Mouse (Mus musculus) heart, embryonic 11.5 days (tissue): ENCODE results near the gene Tinagl1. TPM values are rescaled to one million over a fixed set of nuclear protein-coding genes. Genes with fewer than 3 reads are reported as not detected.

Experiments used
- ATAC-seq: fragments of 200-750 bp; cut with Nextera tagmentation; replicated peaks from 2 replicates; pipeline ENCODE4 v1.8.0; 2017; ENCODE audit warnings: moderate library complexity; ENCODE audit not compliant: insufficient number of reproducible peaks, low FRiP score, low TSS enrichment
- H3K27ac ChIP-seq: fragments of 300-500 bp; sonication (generic); 2 replicates; pipeline ENCODE4 v1.5.1; 2014; ENCODE audit warnings: mild to moderate bottlenecking, low read depth, low read length
- H3K27me3 ChIP-seq: fragments of 300-500 bp; sonication (generic); 2 replicates; pipeline ENCODE4 v1.6.1; 2014; ENCODE audit warnings: mild to moderate bottlenecking, low read length, mixed read lengths; ENCODE audit not compliant: control insufficient read depth, insufficient read depth
- H3K36me3 ChIP-seq: fragments of 300-500 bp; sonication (generic); 2 replicates; pipeline ENCODE4 v1.6.1; 2014; ENCODE audit warnings: mild to moderate bottlenecking, low read length, moderate library complexity, mixed read lengths; ENCODE audit not compliant: control insufficient read depth, insufficient read depth
- H3K4me1 ChIP-seq: fragments of 300-500 bp; sonication (generic); 2 replicates; pipeline ENCODE4 v1.6.1; 2014; ENCODE audit warnings: low read length; ENCODE audit not compliant: control insufficient read depth, insufficient read depth
- H3K4me2 ChIP-seq: fragments of 300-500 bp; sonication (generic); 2 replicates; pipeline ENCODE4 v1.6.1; 2014; ENCODE audit warnings: mild to moderate bottlenecking, moderate library complexity
- H3K4me3 ChIP-seq: fragments of 300-500 bp; sonication (generic); 2 replicates; pipeline ENCODE4 v1.5.1; 2014; ENCODE audit warnings: low read depth, low read length
- H3K9ac ChIP-seq: fragments of 300-500 bp; sonication (generic); 2 replicates; pipeline ENCODE4 v1.6.1; 2014; ENCODE audit warnings: mild to moderate bottlenecking, low read depth, low read length, moderate library complexity
- H3K9me3 ChIP-seq: fragments of 300-500 bp; sonication (generic); replicated peaks from 2 replicates; pipeline ENCODE4 v1.6.1; 2016; ENCODE audit warnings: low read length; ENCODE audit not compliant: control insufficient read depth
- WGBS: fragments of 180-500 bp; shearing (Covaris S2); extraction: QIAGEN DNeasy Blood & Tissue Kit; methylation state at CpG from one replicate; pipeline ENCODE4 v1.1.7; 2014; ENCODE audit not compliant: insufficient replicate concordance; 5-methylcytosine and 5-hydroxymethylcytosine counted together
- polyA plus RNA-seq: library from polyadenylated mRNA; unstranded; fragments of >200 nt; fragmentation: Nextera tagmentation; extraction: Ambion mirVana; gene quantifications from 2 replicates; pipeline ENCODE4 v1.2.1, GENCODE M21; 2014

The Tinagl1 gene
- polyA plus RNA-seq = 31.0 and 33.9 TPM in 2 replicates

DNA sequence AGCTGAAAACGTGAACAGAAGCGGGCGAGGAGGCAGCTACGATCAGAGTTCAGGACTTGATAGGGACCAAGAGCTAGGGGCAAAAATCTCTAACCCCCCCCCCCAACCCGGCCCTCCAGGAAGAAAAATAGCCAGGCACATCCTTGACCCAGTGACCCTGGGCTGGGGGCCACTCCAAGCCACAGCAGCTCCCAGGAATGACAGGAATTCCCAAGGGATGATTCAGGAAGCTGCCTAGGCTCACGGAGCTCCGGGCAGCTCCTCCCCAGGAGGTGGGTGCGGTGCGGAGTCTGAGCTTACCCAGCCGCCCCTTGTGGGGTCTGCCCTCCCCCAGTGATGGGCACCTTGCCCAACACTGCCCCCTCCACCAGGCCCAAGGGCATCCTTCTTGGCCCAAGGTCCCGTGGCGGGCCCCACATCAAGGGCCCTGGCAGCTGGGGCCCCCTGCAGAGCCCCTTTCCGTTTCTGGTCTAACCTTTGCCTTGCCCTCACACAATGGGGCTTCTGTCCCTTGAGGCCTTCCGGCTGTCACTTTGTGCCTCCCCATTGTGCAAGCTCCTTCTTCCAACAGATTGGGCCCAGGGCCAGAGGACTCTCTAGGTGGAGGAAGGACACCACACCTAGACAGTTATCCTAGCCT lies at the start of gene Tinagl1:
Tinagl1 (minus strand) TSS at position 51 of the 640 bp plus-strand sequence.
- Histone ChIP-seq H3K9me3 (no peaks in the 10 kb centered on the region), H3K36me3 (no peaks in the 10 kb centered on the region), H3K9ac (peak within 1 kb of the TSS; percentile 68), H3K27ac (peak within 1 kb of the TSS; percentile 64), H3K27me3 (peaks cover 3% of the 10 kb centered on the region; the same call in 1 of the 2 replicates), H3K4me1 (peaks cover 63% of the 10 kb centered on the region), H3K4me3 (peak within 1 kb of the TSS; percentile 46), H3K4me2 (peak within 1 kb of the TSS; percentile 82)
- ATAC-seq = 0 out of 2 replicates have a peak, but pooled peaks have one; percentile 19
- WGBS = 1% methylated on average over 14 of the region's 14 CpGs

GRCm38 (mm10) chr4:130224071-130224470 lies 49.1 kb upstream of the Tinagl1 start:
- Histone ChIP-seq H3K27ac (no peak overlapping the region), H3K9me3 (no peaks in the 10 kb centered on the region), H3K36me3 (no peaks in the 10 kb centered on the region), H3K4me1 (no peaks in the 10 kb centered on the region), H3K4me3 (no peak overlapping the region), H3K27me3 (no peaks in the 10 kb centered on the region), H3K4me2 (no peak overlapping the region), H3K9ac (no peak overlapping the region)
- no peak for ATAC-seq

- Histone ChIP-seq H3K27me3 (no peaks in the 10 kb centered on the region), H3K4me2 (no peak within 1 kb of the TSS), H3K27ac (no peak within 1 kb of the TSS), H3K4me1 (no peaks in the 10 kb centered on the region), H3K9me3 (no peaks in the 10 kb centered on the region), H3K9ac (no peak within 1 kb of the TSS), H3K4me3 (no peak within 1 kb of the TSS), H3K36me3 (no peaks in the 10 kb centered on the region)
- no peak for ATAC-seq
- 68% methylated on average over 4 of the region's 4 CpGs for WGBS
These were observed 47.3 kb upstream of the Tinagl1 start, which contains the start of gene Gm853 for GRCm38 (mm10) chr4:130222179-130222578. Gm853 (minus strand) TSS chr4:130222401.

DNA sequence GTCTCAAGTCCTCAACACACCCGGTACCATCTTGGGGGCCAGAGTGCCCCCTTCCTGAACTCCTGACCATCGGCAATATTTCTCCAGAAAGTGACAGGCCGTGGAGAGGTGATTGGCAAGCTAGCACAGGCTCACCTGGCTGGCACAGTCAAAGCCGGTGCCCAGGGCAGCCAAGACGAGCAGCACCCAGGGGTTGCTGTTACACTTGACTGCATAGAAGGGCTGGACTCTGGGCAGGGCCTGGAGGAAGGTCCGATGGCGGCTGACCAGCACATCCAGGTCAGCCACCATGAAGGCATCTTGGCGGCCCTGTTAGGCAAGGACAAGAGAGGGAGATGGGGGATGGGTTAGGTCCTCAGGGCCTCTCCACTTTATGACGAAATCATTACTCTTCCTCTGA lies 45.3 kb upstream of the Tinagl1 start:
- no peak overlapping the region for H3K27ac ChIP-seq
- ATAC-seq = no peak
- WGBS = 74% methylated on average over 9 of the region's 9 CpGs

GRCm38 (mm10) chr4:130215392-130215791 lies 40.5 kb upstream of the Tinagl1 start:
- H3K9ac ChIP-seq = no peak overlapping the region
- no peaks in the 10 kb centered on the region for H3K27me3 ChIP-seq
- H3K27ac ChIP-seq = no peak overlapping the region
- H3K36me3 ChIP-seq = no peaks in the 10 kb centered on the region
- no peak overlapping the region for H3K4me3 ChIP-seq
- no peak for ATAC-seq
- no peak overlapping the region for H3K4me2 ChIP-seq
- no peaks in the 10 kb centered on the region for H3K9me3 ChIP-seq
- WGBS = 88% methylated on average over 8 of the region's 8 CpGs
- no peaks in the 10 kb centered on the region for H3K4me1 ChIP-seq

More for the DNA sequence above, 45.3 kb upstream of the Tinagl1 start:
- H3K4me3 ChIP-seq = no peak overlapping the region
- H3K36me3 ChIP-seq = no peaks in the 10 kb centered on the region
- no peak overlapping the region for H3K9ac ChIP-seq
- H3K4me1 ChIP-seq = no peaks in the 10 kb centered on the region
- H3K4me2 ChIP-seq = no peak overlapping the region
- H3K27me3 ChIP-seq = no peaks in the 10 kb centered on the region
- H3K9me3 ChIP-seq = no peaks in the 10 kb centered on the region

DNA sequence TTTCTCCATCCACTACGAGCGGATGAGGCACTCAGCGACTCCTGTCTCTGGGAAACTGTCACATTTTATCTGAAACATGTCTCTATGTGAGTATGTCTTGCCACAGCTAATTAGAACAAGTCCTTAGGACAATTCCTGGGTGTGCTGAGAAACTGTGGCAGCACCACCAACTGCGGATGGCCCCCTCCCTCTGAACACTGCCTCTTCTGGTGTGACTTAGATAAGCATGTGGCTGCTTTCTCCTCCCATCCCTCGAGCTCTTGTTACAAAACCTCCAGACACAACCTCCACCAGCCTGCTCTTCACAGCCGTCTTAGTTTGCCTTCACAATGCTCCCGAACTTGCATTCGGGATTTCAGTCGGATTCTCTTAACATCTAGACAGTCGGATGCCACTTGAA lies 38.9 kb upstream of the Tinagl1 start:
- Histone ChIP-seq H3K4me3 (no peak overlapping the region), H3K9me3 (no peaks in the 10 kb centered on the region), H3K4me2 (peak overlapping the region; percentile 19; the same call in 1 of the 2 replicates), H3K9ac (no peak overlapping the region), H3K27ac (peak overlapping the region; percentile 50), H3K27me3 (no peaks in the 10 kb centered on the region), H3K4me1 (no peaks in the 10 kb centered on the region), H3K36me3 (no peaks in the 10 kb centered on the region)
- no peak for ATAC-seq
- WGBS = 56% methylated on average over 10 of the region's 10 CpGs

GRCm38 (mm10) chr4:130213197-130213596 lies 38.3 kb upstream of the Tinagl1 start:
- peak overlapping the region; percentile 50; the same call in 1 of the 2 replicates for H3K27ac ChIP-seq
- H3K9ac ChIP-seq = no peak overlapping the region
- H3K4me3 ChIP-seq = no peak overlapping the region
- WGBS = 75% methylated on average over 4 of the region's 4 CpGs
- no peaks in the 10 kb centered on the region for H3K27me3 ChIP-seq
- no peak overlapping the region for H3K4me2 ChIP-seq
- ATAC-seq = no peak
- no peaks in the 10 kb centered on the region for H3K9me3 ChIP-seq
- no peaks in the 10 kb centered on the region for H3K4me1 ChIP-seq
- H3K36me3 ChIP-seq = no peaks in the 10 kb centered on the region

- no peak overlapping the region for H3K9ac ChIP-seq
- no peaks in the 10 kb centered on the region for H3K27me3 ChIP-seq
- H3K36me3 ChIP-seq = no peaks in the 10 kb centered on the region
- H3K4me3 ChIP-seq = no peak overlapping the region
- H3K4me2 ChIP-seq = no peak overlapping the region
- no peak for ATAC-seq
- no peaks in the 10 kb centered on the region for H3K9me3 ChIP-seq
- no peak overlapping the region for H3K27ac ChIP-seq
- H3K4me1 ChIP-seq = no peaks in the 10 kb centered on the region
- WGBS = 69% methylated on average over 7 of the region's 7 CpGs
These were observed 37.5 kb upstream of the Tinagl1 start for GRCm38 (mm10) chr4:130212421-130212820.

- Histone ChIP-seq H3K27ac (no peak overlapping the region), H3K27me3 (no peaks in the 10 kb centered on the region), H3K4me3 (no peak overlapping the region), H3K9ac (no peak overlapping the region), H3K9me3 (no peaks in the 10 kb centered on the region), H3K4me1 (no peaks in the 10 kb centered on the region), H3K36me3 (no peaks in the 10 kb centered on the region), H3K4me2 (no peak overlapping the region)
- WGBS = 85% methylated on average over 2 of the region's 2 CpGs
- ATAC-seq = no peak
These were observed 36.9 kb upstream of the Tinagl1 start for GRCm38 (mm10) chr4:130211870-130212269.
